Mouse (Mus musculus) CH12.LX (cell line): Measurements from ENCODE around the gene Wnt1. TPM values are rescaled to one million over a fixed set of nuclear protein-coding genes. Genes with fewer than 3 reads are reported as not detected.

Experiments used
- DNase-seq: peaks from one replicate; pipeline ENCODE4 v3.0.0-alpha.2; 2013; ENCODE audit errors: extremely low read depth
- H3K27ac ChIP-seq: 2 replicates; pipeline ENCODE4 v1.5.1; 2012; ENCODE audit warnings: low read depth, mild to moderate bottlenecking, control low read depth, moderate library complexity; ENCODE audit not compliant: insufficient read depth
- H3K27me3 ChIP-seq: replicated peaks from 2 replicates; pipeline ENCODE3; 2012; ENCODE audit warnings: inconsistent platforms
- H3K36me3 ChIP-seq, 2 experiments: replicated peaks in 1 of 2; 2 replicates each; pipeline versions ENCODE3 to v1.6.1; 2012; ENCODE audit warnings: inconsistent platforms in 1 of 2, low read length in 1 of 2, mild to moderate bottlenecking in 1 of 2, mixed read lengths in 1 of 2, moderate library complexity in 1 of 2; ENCODE audit not compliant: control insufficient read depth in 1 of 2, insufficient read depth in 1 of 2
- H3K4me1 ChIP-seq, 2 experiments: 2 replicates each; pipeline ENCODE4 v1.6.1; 2012; ENCODE audit warnings: inconsistent platforms in 1 of 2, moderate library complexity in 1 of 2; ENCODE audit not compliant: insufficient read depth in 2 of 2, control insufficient read depth in 1 of 2
- H3K4me2 ChIP-seq: 2 replicates; pipeline ENCODE4 v1.6.1; 2012; ENCODE audit warnings: low read depth, mild to moderate bottlenecking, control low read depth; ENCODE audit not compliant: poor library complexity, insufficient read depth, severe bottlenecking
- H3K4me3 ChIP-seq, 3 experiments: fragments of 150-350 bp in 1 of 3; sonication (generic) in 1 of 3; replicated peaks in 1 of 3; 2 replicates each; pipeline versions ENCODE3 to v1.5.1; 2011 to 2012; ENCODE audit warnings: low read depth in 2 of 3, low read length in 2 of 3, mild to moderate bottlenecking in 2 of 3, moderate library complexity in 2 of 3, control low read depth in 1 of 3, improper control_type of control experiment in 1 of 3, inconsistent platforms in 1 of 3, mixed read lengths in 1 of 3; ENCODE audit not compliant: poor library complexity in 1 of 3
- H3K79me2 ChIP-seq: replicated peaks from 2 replicates; pipeline ENCODE4 v1.6.1; 2012; ENCODE audit warnings: mild to moderate bottlenecking, moderate library complexity; ENCODE audit not compliant: control insufficient read depth, poor library complexity, insufficient read depth, severe bottlenecking; ENCODE audit errors: extremely low read depth
- H3K9ac ChIP-seq: 2 replicates; pipeline ENCODE4 v1.6.1; 2012; ENCODE audit warnings: low read depth, mild to moderate bottlenecking, control low read depth, moderate library complexity; ENCODE audit not compliant: insufficient read depth
- H3K9me3 ChIP-seq: replicated peaks from 2 replicates; pipeline ENCODE3; 2012; ENCODE audit warnings: low read length, inconsistent platforms, mixed read lengths
- BHLHE40 ChIP-seq: IDR thresholded peaks from 2 replicates; pipeline ENCODE4 v1.6.1; 2011; ENCODE audit warnings: mild to moderate bottlenecking, low read depth, low read length, improper control_type of control experiment
- CHD2 ChIP-seq: IDR thresholded peaks from 2 replicates; pipeline ENCODE4 v1.6.1; 2011; ENCODE audit warnings: low read length, improper control_type of control experiment
- E2F4 ChIP-seq: IDR thresholded peaks from 2 replicates; pipeline ENCODE4 v1.6.1; 2011; ENCODE audit warnings: low read depth, low read length, improper control_type of control experiment; ENCODE audit not compliant: insufficient replicate concordance
- ELF1 ChIP-seq: IDR thresholded peaks from 2 replicates; pipeline ENCODE4 v1.6.1; 2014; ENCODE audit warnings: low read depth, mild to moderate bottlenecking, inconsistent platforms, low read length, improper control_type of control experiment
- GABPA ChIP-seq: IDR thresholded peaks from 2 replicates; pipeline ENCODE4 v1.6.1; 2012; ENCODE audit warnings: low read depth, low read length, improper control_type of control experiment, inconsistent platforms; ENCODE audit not compliant: insufficient replicate concordance
- HCFC1 ChIP-seq: IDR thresholded peaks from 2 replicates; pipeline ENCODE4 v1.6.1; 2012; ENCODE audit warnings: low read depth, mild to moderate bottlenecking, inconsistent platforms, low read length, improper control_type of control experiment
- JUN ChIP-seq: IDR thresholded peaks from 2 replicates; pipeline ENCODE4 v1.6.1; 2011; ENCODE audit warnings: low read depth, mild to moderate bottlenecking, low read length, improper control_type of control experiment, moderate library complexity; ENCODE audit not compliant: insufficient read depth
- JUND ChIP-seq: conservative IDR thresholded peaks from 2 replicates; pipeline ENCODE4 v1.6.1; 2011; ENCODE audit warnings: low read depth, low read length, improper control_type of control experiment
- KAT2A ChIP-seq: IDR thresholded peaks from 2 replicates; pipeline ENCODE4 v1.6.1; 2012; ENCODE audit warnings: low read length, improper control_type of control experiment, inconsistent platforms; ENCODE audit not compliant: insufficient replicate concordance
- MAX ChIP-seq: IDR thresholded peaks from 2 replicates; pipeline ENCODE4 v1.6.1; 2011; ENCODE audit warnings: low read length, improper control_type of control experiment
- MAZ ChIP-seq: IDR thresholded peaks from 2 replicates; pipeline ENCODE4 v1.6.1; 2012; ENCODE audit warnings: low read depth, mild to moderate bottlenecking, inconsistent platforms, low read length, improper control_type of control experiment, moderate library complexity
- MEF2A ChIP-seq: IDR thresholded peaks from 2 replicates; pipeline ENCODE4 v1.6.1; 2014; ENCODE audit warnings: low read depth, mild to moderate bottlenecking, inconsistent platforms, low read length, improper control_type of control experiment, borderline replicate concordance
- MXI1 ChIP-seq: IDR thresholded peaks from 2 replicates; pipeline ENCODE4 v1.6.1; 2011; ENCODE audit warnings: mild to moderate bottlenecking, low read depth, low read length, improper control_type of control experiment
- NELFE ChIP-seq: IDR thresholded peaks from 2 replicates; pipeline ENCODE4 v1.6.1; 2011; ENCODE audit warnings: low read depth, low read length, improper control_type of control experiment
- NRF1 ChIP-seq: IDR thresholded peaks from 2 replicates; pipeline ENCODE4 v1.6.1; 2014; ENCODE audit warnings: low read depth, mild to moderate bottlenecking, inconsistent platforms, low read length, improper control_type of control experiment, moderate library complexity
- PAX5 ChIP-seq: IDR thresholded peaks from 2 replicates; pipeline ENCODE4 v1.6.1; 2012; ENCODE audit warnings: low read length, inconsistent platforms, mixed read lengths
- POLR2A ChIP-seq: IDR thresholded peaks from 2 replicates; pipeline ENCODE4 v1.6.1; 2011; ENCODE audit warnings: low read depth, mild to moderate bottlenecking, improper control_type of control experiment, low read length
- SIN3A ChIP-seq: IDR thresholded peaks from 2 replicates; pipeline ENCODE4 v1.6.1; 2012; ENCODE audit warnings: low read length, improper control_type of control experiment, inconsistent platforms
- UBTF ChIP-seq: IDR thresholded peaks from 2 replicates; pipeline ENCODE4 v1.6.1; 2012; ENCODE audit warnings: low read depth, mild to moderate bottlenecking, inconsistent platforms, low read length, improper control_type of control experiment, moderate library complexity
- USF1 ChIP-seq: IDR thresholded peaks from 2 replicates; pipeline ENCODE4 v1.6.1; 2014; ENCODE audit warnings: low read depth, mild to moderate bottlenecking, inconsistent platforms, low read length, improper control_type of control experiment
- ZC3H11A ChIP-seq: IDR thresholded peaks from 2 replicates; pipeline ENCODE4 v1.6.1; 2012; ENCODE audit warnings: low read depth, mild to moderate bottlenecking, inconsistent platforms, low read length, improper control_type of control experiment
- ZKSCAN1 ChIP-seq: IDR thresholded peaks from 2 replicates; pipeline ENCODE4 v1.6.1; 2012; ENCODE audit warnings: low read depth, inconsistent platforms, low read length, improper control_type of control experiment, borderline replicate concordance
- ZMIZ1 ChIP-seq: IDR thresholded peaks from 2 replicates; pipeline ENCODE4 v1.6.1; 2012; ENCODE audit warnings: low read depth, mild to moderate bottlenecking, inconsistent platforms, low read length, improper control_type of control experiment
- ZNF384 ChIP-seq: IDR thresholded peaks from 2 replicates; pipeline ENCODE4 v1.6.1; 2012; ENCODE audit warnings: low read depth, low read length, improper control_type of control experiment, inconsistent platforms
- dilution Hi-C: fragments of 300-500 bp; cut with MboI; formaldehyde crosslinking; loops from 2 replicates; pipeline ENCODE4 v1.14.3; 2020; ENCODE audit warnings: low sequenced_read_pairs; ENCODE audit not compliant: extremely low pct_unique_long_range_greater_than_20kb, extremely low pct_ligation_motif_present
- in situ Hi-C: fragments of 300-500 bp; cut with MboI; formaldehyde crosslinking; loops from 3 replicates; pipeline ENCODE4 v1.14.3; 2019; ENCODE audit warnings: low sequenced_read_pairs, low pct_ligation_motif_present, low pct_unique_long_range_greater_than_20kb, mixed read lengths
- polyA plus RNA-seq: library from polyadenylated mRNA; unstranded; fragments of >175 nt; gene quantifications from 2 replicates; pipeline ENCODE4 v1.2.1, GENCODE M21; 2012; ENCODE audit warnings: low read depth; ENCODE audit not compliant: insufficient read length
- total RNA-seq, 2 experiments: library from RNA; depleted of rRNA; stranded (reverse); fragments of 300-350 nt in 1 of 2; fragments of >200 nt in 1 of 2; gene quantifications; 2 replicates each; pipeline ENCODE4 v1.2.3; 2012 to 2014

The Wnt1 gene
- total and polyA plus RNA-seq, 3 experiments: not detected

GRCm38 (mm10) chr15:98777005-98777616, 12.5 kb upstream of the Wnt1 start (continued):
- no peak for TF ChIP-seq MEF2A

GRCm38 (mm10) chr15:98777762-98778161, 11.9 kb upstream of the Wnt1 start, which contains the start of gene Wnt10b:
Gene Wnt10b (minus strand): TSS chr15:98778150.
- Histone ChIP-seq H3K9me3 (no peaks in the 10 kb centered on the region), H3K9ac (peak within 1 kb of the TSS; percentile 42; the same call in 1 of the 2 replicates), H3K36me3 (peaks cover 3 to 16% of the 10 kb centered on the region in 2 experiments), H3K27ac (peak within 1 kb of the TSS; percentile 83; the same call in 1 of the 2 replicates), H3K4me3 (peak within 1 kb of the TSS; percentile 57 to 64 (median 62)), H3K27me3 (peaks cover 2% of the 10 kb centered on the region), H3K79me2 (no peaks in the 10 kb centered on the region), H3K4me2 (peak within 1 kb of the TSS; percentile 45), H3K4me1 (peaks cover 15 to 55% of the 10 kb centered on the region in 2 experiments)
- DNase-seq: no peak
- dilution Hi-C loops: no loop called here
- TF ChIP-seq ZKSCAN1 (no peak), JUN (no peak), BHLHE40 (no peak), POLR2A (no peak), UBTF (0 out of 2 replicates have a peak, but pooled peaks have one; percentile 55), USF1 (no peak), ZMIZ1 (no peak), NELFE (no peak), ZC3H11A (no peak), SIN3A (0 out of 2 replicates have a peak, but pooled peaks have one; percentile 49), KAT2A (no peak), NRF1 (no peak), GABPA (no peak), ELF1 (no peak), ZNF384 (no peak), MXI1 (peak; percentile 1; the same call in 1 of the 2 replicates), HCFC1 (no peak)
- in situ Hi-C loops: no loop called here

- Histone ChIP-seq H3K27me3 (peaks cover 2% of the 10 kb centered on the region), H3K27ac (no peak overlapping the region), H3K4me3 (peak overlapping the region in 2 of 3 experiments; percentile 32 to 62), H3K4me1 (peaks cover 15 to 55% of the 10 kb centered on the region in 2 experiments), H3K9me3 (no peaks in the 10 kb centered on the region)
- peak; percentile 49 for DNase-seq
- TF ChIP-seq CHD2 (no peak), JUN (no peak), UBTF (no peak), ZNF384 (no peak), E2F4 (no peak), PAX5 (no peak), ZC3H11A (no peak), JUND (no peak), MAX (no peak), KAT2A (no peak), MXI1 (no peak; the same call in 1 of the 2 replicates), NRF1 (no peak), MAZ (no peak), MEF2A (no peak)
- TF ChIP-seq, all 38 proteins: peak for 0
- H3K79me2 ChIP-seq: no peaks in the 10 kb centered on the region
- peaks cover 0 to 11% of the 10 kb centered on the region in 2 experiments for H3K36me3 ChIP-seq
- dilution Hi-C loops: no loop called here
- in situ Hi-C loops: no loop called here
- H3K9ac ChIP-seq: 0 out of 2 replicates have a peak overlapping the region, but pooled peaks have one; percentile 10
- H3K4me2 ChIP-seq: peak overlapping the region; percentile 45; the same call in 1 of the 2 replicates
These were observed 11.4 kb upstream of the Wnt1 start for GRCm38 (mm10) chr15:98778191-98778770.
